Mouse (Mus musculus): ENCODE results near the gene Knstrn.

GRCm38 (mm10) chr2:118764875-118765274 lies 48.9 kb upstream of the Knstrn start:
- no peak for TF ChIP-seq CTCF (IDR thresholded peaks at IDR 0.05; ENCODE audit: borderline replicate concordance, insufficient read depth, low read length)
- TF ChIP-seq POLR2A (IDR thresholded peaks at IDR 0.05; ENCODE audit: low read depth, low read length), result no peak

Measured in embryonic fibroblast, embryonic 13.5 days (primary cell).